Mouse (Mus musculus): ENCODE results near the gene Cdc14b. TPM values are rescaled to one million over a fixed set of nuclear protein-coding genes. Genes with fewer than 3 reads are reported as not detected.
A peak's percentile ranks its signal among the peaks of the same experiment; 100 is the strongest.

The Cdc14b gene
- total and polyA plus RNA-seq, 2 experiments, result 7.6 to 31.7 TPM

DNA sequence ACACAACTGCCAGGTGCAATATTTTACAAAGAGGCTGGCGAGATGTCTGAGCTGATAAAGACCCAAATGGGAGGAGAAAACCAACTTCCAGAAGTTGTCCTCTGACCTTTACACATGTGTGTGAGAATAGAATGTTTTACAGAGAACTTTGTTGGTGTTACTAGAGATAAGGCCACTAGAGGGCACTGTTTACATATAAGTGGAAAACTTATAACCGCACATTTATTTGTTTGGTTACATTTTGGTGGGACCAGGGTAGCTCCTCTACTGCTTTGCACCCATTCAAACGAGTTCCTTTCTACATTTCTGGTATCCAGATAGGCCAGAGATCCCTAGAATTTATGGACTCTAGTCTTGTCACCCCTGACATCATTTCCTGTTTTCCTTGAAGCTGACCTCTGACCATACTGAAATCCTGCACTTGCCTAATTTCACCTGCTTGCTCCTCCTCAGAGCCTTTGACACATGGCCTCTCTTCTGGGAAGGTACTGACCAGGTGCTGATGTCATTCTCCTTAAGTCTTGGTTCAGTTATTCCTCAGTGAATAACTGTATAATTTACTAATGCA is 40.5 kb upstream of the Cdc14b start:
- under 1% methylated on average over 3 of the region's 3 CpGs for WGBS
- H3K79me2 ChIP-seq (ENCODE audit: control insufficient read depth, insufficient read depth, low read length), result no peaks in the 10 kb centered on the region; the same call in 1 of the 2 replicates
- peaks cover 21% of the 10 kb centered on the region for H3K4me1 ChIP-seq (ENCODE audit: control insufficient read depth, insufficient read depth, low read length)
- TF ChIP-seq POLR2A (IDR thresholded peaks at IDR 0.05; ENCODE audit: extremely low read depth, insufficient read depth, low read length), result no peak
- peak; percentile 36; the same call in 1 of the 2 replicates for TF ChIP-seq CTCF (IDR thresholded peaks at IDR 0.05; ENCODE audit: low read depth, low read length)
- H3K9ac ChIP-seq (ENCODE audit: low read depth, low read length), result no peak overlapping the region
- H3K27ac ChIP-seq (replicated peaks; ENCODE audit: insufficient read depth, low read depth, low read length), result peak overlapping the region; percentile 76
- no peak overlapping the region for H3K4me3 ChIP-seq (ENCODE audit: insufficient read depth, low read depth, low read length)
- H3K36me3 ChIP-seq (ENCODE audit: control insufficient read depth, insufficient read depth, low read length), result no peaks in the 10 kb centered on the region
- H3K27me3 ChIP-seq (ENCODE audit: control insufficient read depth, insufficient read depth, low read length), result no peaks in the 10 kb centered on the region
- peak; percentile 89 for DNase-seq (ENCODE audit: extremely low read depth, low read depth, low spot score)

DNA sequence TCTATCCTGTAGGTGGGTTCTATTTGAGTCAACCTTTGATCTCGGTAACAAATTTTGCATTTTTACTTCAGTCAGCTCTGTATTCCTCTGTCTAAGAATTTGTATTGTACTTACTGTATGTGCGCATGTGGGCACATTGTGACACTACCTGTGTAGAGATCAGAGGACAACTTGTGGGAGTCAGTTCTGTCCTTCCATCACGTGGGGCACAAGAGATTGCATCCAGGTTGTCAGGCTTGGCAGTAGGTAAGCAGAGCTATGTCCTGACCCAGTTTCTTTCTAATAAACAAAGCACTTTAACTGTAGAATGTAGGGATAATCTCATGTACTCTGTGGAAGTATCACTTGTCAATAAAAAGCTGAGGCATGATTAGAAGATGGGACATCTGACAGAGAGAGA is 39.0 kb upstream of the Cdc14b start:
- Histone ChIP-seq H3K4me3 (ENCODE audit: insufficient read depth, low read depth, low read length) (no peak overlapping the region), H3K36me3 (ENCODE audit: control insufficient read depth, insufficient read depth, low read length) (no peaks in the 10 kb centered on the region), H3K79me2 (ENCODE audit: control insufficient read depth, insufficient read depth, low read length) (peaks cover 8% of the 10 kb centered on the region; the same call in 1 of the 2 replicates), H3K9ac (ENCODE audit: low read depth, low read length) (no peak overlapping the region), H3K27ac (replicated peaks; ENCODE audit: insufficient read depth, low read depth, low read length) (peak overlapping the region; percentile 57), H3K27me3 (ENCODE audit: control insufficient read depth, insufficient read depth, low read length) (no peaks in the 10 kb centered on the region), H3K4me1 (ENCODE audit: control insufficient read depth, insufficient read depth, low read length) (peaks cover 25% of the 10 kb centered on the region)
- WGBS, result 36% methylated on average over 3 of the region's 3 CpGs
- TF ChIP-seq POLR2A (IDR thresholded peaks at IDR 0.05; ENCODE audit: extremely low read depth, insufficient read depth, low read length) (no peak), CTCF (IDR thresholded peaks at IDR 0.05; ENCODE audit: low read depth, low read length) (no peak)
- DNase-seq (ENCODE audit: extremely low read depth, low read depth, low spot score), result peak; percentile 99

DNA sequence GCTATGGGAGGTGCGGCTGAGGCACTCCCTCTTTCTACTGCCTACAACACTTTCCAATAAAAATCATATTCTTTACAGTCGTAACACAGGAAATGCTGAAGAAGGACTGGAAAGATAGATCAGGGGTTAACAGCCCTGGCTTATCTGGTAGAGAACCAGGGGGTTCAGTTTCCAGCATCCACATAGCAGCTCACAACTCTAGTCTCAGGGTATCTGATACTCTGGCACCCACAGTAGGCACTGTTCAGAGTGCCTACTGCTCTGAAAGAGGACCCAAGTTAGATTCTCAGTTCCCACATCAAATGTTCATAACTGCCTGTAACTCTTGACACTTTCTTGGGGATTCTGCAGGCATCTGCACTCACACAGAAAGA is 37.8 kb upstream of the Cdc14b start:
- Histone ChIP-seq H3K4me1 (ENCODE audit: control insufficient read depth, insufficient read depth, low read length) (peaks cover 25% of the 10 kb centered on the region), H3K27ac (replicated peaks; ENCODE audit: insufficient read depth, low read depth, low read length) (peak overlapping the region; percentile 30), H3K27me3 (ENCODE audit: control insufficient read depth, insufficient read depth, low read length) (no peaks in the 10 kb centered on the region), H3K36me3 (ENCODE audit: control insufficient read depth, insufficient read depth, low read length) (peaks cover 6% of the 10 kb centered on the region; the same call in 1 of the 2 replicates), H3K9ac (ENCODE audit: low read depth, low read length) (peak overlapping the region; percentile 16), H3K4me3 (ENCODE audit: insufficient read depth, low read depth, low read length) (0 out of 2 replicates have a peak overlapping the region, but pooled peaks have one; percentile 2), H3K79me2 (ENCODE audit: control insufficient read depth, insufficient read depth, low read length) (peaks cover 8% of the 10 kb centered on the region; the same call in 1 of the 2 replicates)
- WGBS, result 0% methylated on average over 2 of the region's 2 CpGs
- no peak for TF ChIP-seq POLR2A (IDR thresholded peaks at IDR 0.05; ENCODE audit: extremely low read depth, insufficient read depth, low read length)
- TF ChIP-seq CTCF (IDR thresholded peaks at IDR 0.05; ENCODE audit: low read depth, low read length), result no peak
- no peak for DNase-seq (ENCODE audit: extremely low read depth, low read depth, low spot score)

DNA sequence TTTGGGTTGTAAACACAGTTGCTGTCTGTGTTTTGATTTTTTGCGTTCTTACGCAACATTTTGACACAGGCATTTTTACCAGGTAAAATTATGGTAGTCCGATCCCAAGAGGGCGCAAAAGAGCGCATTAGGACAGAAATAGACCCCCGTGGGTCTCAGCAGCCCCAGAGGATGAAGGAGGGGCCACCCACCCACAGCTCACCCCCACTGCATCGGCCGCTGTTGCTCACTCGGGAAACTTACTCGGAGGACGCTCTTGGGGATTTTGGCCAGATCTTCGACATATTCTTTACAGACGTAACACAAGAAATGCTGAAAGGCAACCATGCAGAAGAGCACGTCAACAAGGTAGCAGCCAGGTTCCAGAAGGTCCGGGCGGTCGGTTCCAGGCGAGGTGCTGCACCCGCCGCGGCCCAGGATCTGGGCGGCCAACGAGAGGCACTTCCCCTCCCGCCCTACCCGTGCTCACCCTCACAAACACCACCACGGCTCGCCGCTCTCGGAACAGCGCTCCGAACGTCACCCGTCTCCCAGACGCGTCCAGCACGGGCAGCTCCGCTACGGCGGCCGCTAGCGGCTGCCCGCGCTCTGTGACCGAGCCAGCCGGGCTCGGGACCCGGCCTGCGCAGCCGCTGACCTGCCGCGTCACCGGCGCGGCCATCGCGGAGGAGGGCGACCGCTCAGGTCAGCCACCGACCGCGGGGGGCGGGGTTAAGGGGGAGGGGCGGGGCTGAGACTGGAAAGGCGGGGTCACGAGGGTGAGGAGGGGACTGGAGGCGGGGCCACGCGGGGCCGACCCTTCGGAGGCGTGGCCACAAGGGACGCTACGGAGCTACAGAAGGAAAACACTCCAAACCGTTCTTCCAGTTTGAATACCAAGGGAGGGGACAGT is 37.2 kb upstream of the Cdc14b start, which contains the start of gene Aaed1:
Gene Aaed1, minus strand, starts transcription at position 687 of the 892 bp plus-strand sequence.
- H3K9ac ChIP-seq (ENCODE audit: low read depth, low read length), result peak within 1 kb of the TSS; percentile 75
- WGBS, result under 1% methylated on average over 73 of the region's 74 CpGs
- peak; percentile 79 for DNase-seq (ENCODE audit: extremely low read depth, low read depth, low spot score)

DNA sequence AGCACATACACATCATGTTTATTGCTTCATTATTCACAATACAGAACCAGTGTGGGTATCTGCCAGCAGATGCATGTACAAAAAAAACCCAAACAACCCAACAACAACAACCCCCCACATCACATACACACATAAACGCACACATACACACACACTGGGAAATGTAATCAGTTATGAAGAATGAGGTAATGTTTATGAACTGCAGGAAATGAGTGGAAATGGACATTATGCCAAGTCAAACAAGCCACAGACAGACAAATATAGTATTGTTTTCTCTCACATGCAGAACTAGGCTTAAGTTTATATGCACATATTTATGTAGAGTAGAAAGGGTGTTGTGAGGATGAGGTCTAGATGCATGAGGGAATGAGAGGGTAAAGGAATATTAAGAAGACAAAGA is 36.2 kb upstream of the Cdc14b start:
- peaks cover 8% of the 10 kb centered on the region; the same call in 1 of the 2 replicates for H3K79me2 ChIP-seq (ENCODE audit: control insufficient read depth, insufficient read depth, low read length)
- peak; percentile 47 for DNase-seq (ENCODE audit: extremely low read depth, low read depth, low spot score)
- H3K4me1 ChIP-seq (ENCODE audit: control insufficient read depth, insufficient read depth, low read length), result peaks cover 25% of the 10 kb centered on the region
- peak overlapping the region; percentile 66 for H3K4me3 ChIP-seq (ENCODE audit: insufficient read depth, low read depth, low read length)
- no peak overlapping the region for H3K9ac ChIP-seq (ENCODE audit: low read depth, low read length)
- H3K27me3 ChIP-seq (ENCODE audit: control insufficient read depth, insufficient read depth, low read length), result no peaks in the 10 kb centered on the region
- H3K27ac ChIP-seq (replicated peaks; ENCODE audit: insufficient read depth, low read depth, low read length), result no peak overlapping the region
- 7% methylated on average over 1 of the region's 1 CpGs for WGBS
- peaks cover 9% of the 10 kb centered on the region; the same call in 1 of the 2 replicates for H3K36me3 ChIP-seq (ENCODE audit: control insufficient read depth, insufficient read depth, low read length)
- TF ChIP-seq CTCF (IDR thresholded peaks at IDR 0.05; ENCODE audit: low read depth, low read length), result no peak
- TF ChIP-seq POLR2A (IDR thresholded peaks at IDR 0.05; ENCODE audit: extremely low read depth, insufficient read depth, low read length), result no peak

More for the DNA sequence above, 37.2 kb upstream of the Cdc14b start, which contains the start of gene Aaed1:
- H3K4me1 ChIP-seq (ENCODE audit: control insufficient read depth, insufficient read depth, low read length), result peaks cover 25% of the 10 kb centered on the region
- no peaks in the 10 kb centered on the region for H3K27me3 ChIP-seq (ENCODE audit: control insufficient read depth, insufficient read depth, low read length)
- peak within 1 kb of the TSS; percentile 66 for H3K4me3 ChIP-seq (ENCODE audit: insufficient read depth, low read depth, low read length)
- peaks cover 8% of the 10 kb centered on the region; the same call in 1 of the 2 replicates for H3K79me2 ChIP-seq (ENCODE audit: control insufficient read depth, insufficient read depth, low read length)
- peaks cover 6% of the 10 kb centered on the region; the same call in 1 of the 2 replicates for H3K36me3 ChIP-seq (ENCODE audit: control insufficient read depth, insufficient read depth, low read length)
- peak within 1 kb of the TSS; percentile 99 for H3K27ac ChIP-seq (replicated peaks; ENCODE audit: insufficient read depth, low read depth, low read length)
- peak; percentile 32 for TF ChIP-seq CTCF (IDR thresholded peaks at IDR 0.05; ENCODE audit: low read depth, low read length)
- TF ChIP-seq POLR2A (IDR thresholded peaks at IDR 0.05; ENCODE audit: extremely low read depth, insufficient read depth, low read length), result peak; percentile 94

All from liver, adult 2 months (tissue).